Mouse (Mus musculus) testis, adult 2 months (tissue): ENCODE measurements around the gene Morc1.

Experiments
- CTCF ChIP-seq: fragments of 200-500 bp; IDR thresholded peaks from 2 replicates; pipeline ENCODE4 v1.5.1; 2012; ENCODE audit warnings: low read depth, mild to moderate bottlenecking, inconsistent platforms, low read length, moderate library complexity; ENCODE audit not compliant: control insufficient read depth, insufficient read depth, insufficient replicate concordance
- POLR2A ChIP-seq: fragments of 200-500 bp; IDR thresholded peaks from 2 replicates; pipeline ENCODE4 v1.6.1; 2012; ENCODE audit warnings: low read depth, mild to moderate bottlenecking, inconsistent platforms, low read length, moderate library complexity; ENCODE audit not compliant: control insufficient read depth

- no peak for TF ChIP-seq CTCF
- no peak for TF ChIP-seq POLR2A
Observed at GRCm38 (mm10) chr16:48621019-48621418, 190.0 kb downstream of the Morc1 start.
